ENCODE assay signal across 8 mouse cellular contexts in genomic region chr17:5491031-5491800, GRCm38 (mm10). TPM values are rescaled to one million over a fixed set of nuclear protein-coding genes. Genes with fewer than 3 reads are reported as not detected.
DNase-seq lines count a peak whose midpoint lies in the region; ATAC-seq lines count a peak whose summit lies in the region.

No protein-coding gene starts in this region.

- H3K4me1 ChIP-seq in hindbrain, embryonic 15.5 days (replicated peaks) = peaks cover 30% of the 10 kb centered on the region

- H3K27me3 ChIP-seq in hindbrain, embryonic 15.5 days = no peaks in the 10 kb centered on the region

- H3K4me3 ChIP-seq in hindbrain, embryonic 15.5 days = peak overlapping the region; percentile 82

- DNase-seq in T-cell, adult 2 months (ENCODE audit: low spot score) = peak; percentile 91
- peak; percentile 89 to 92 for DNase-seq in cerebellum, postnatal 36 days
- peak; percentile 90 to 96 for DNase-seq in frontal cortex, postnatal 36 days (ENCODE audit: low spot score in 2 of 2)
- peak; percentile 91 for DNase-seq in left cerebral cortex, adult 11 months (ENCODE audit: low spot score)
- DNase-seq in lung, postnatal 4 days = peak; percentile 90 to 91
- peak; percentile 88 for DNase-seq in retina, postnatal 7 days (ENCODE audit: low read depth, low spot score)
- peak; percentile 65 for DNase-seq in urinary bladder, adult 2 months (ENCODE audit: low spot score)

- H3K9me3 ChIP-seq in hindbrain, embryonic 15.5 days = no peaks in the 10 kb centered on the region

- peak; percentile 94 for ATAC-seq in hindbrain, embryonic 15.5 days (ENCODE audit: low FRiP score, low read depth)

- peak overlapping the region; percentile 95 for H3K27ac ChIP-seq in hindbrain, embryonic 15.5 days (replicated peaks)

- WGBS in hindbrain, embryonic 15.5 days = under 1% methylated on average over 29 of the region's 29 CpGs

- H3K36me3 ChIP-seq in hindbrain, embryonic 15.5 days = no peaks in the 10 kb centered on the region

- H3K9ac ChIP-seq in hindbrain, embryonic 15.5 days = peak overlapping the region; percentile 68

- H3K4me2 ChIP-seq in hindbrain, embryonic 15.5 days = peak overlapping the region; percentile 74

RNA-seq across cellular contexts. Expression of gene Zdhhc14, which starts 1.1 kb away (rescaled TPM):
- polyA plus RNA-seq in hindbrain, embryonic 15.5 days (2015; fragmentation: Nextera tagmentation; extraction: Ambion mirVana) = 12.1 and 13.7 TPM in 2 replicates
- polyA plus RNA-seq in urinary bladder, adult 2 months (2012; rRNA removed) = 4.8 and 8.3 TPM in 2 replicates

RNA-seq across cellular contexts. Expression of gene Tmem242, which starts 51.2 kb away (rescaled TPM):
- polyA plus RNA-seq in hindbrain, embryonic 15.5 days (2015; fragmentation: Nextera tagmentation; extraction: Ambion mirVana) = 106 and 111 TPM in 2 replicates
- 34.2 and 47.5 TPM in 2 replicates for polyA plus RNA-seq in urinary bladder, adult 2 months (2012; rRNA removed)

Comparison
In these comparisons a context has a peak if more than half of its experiments do, and no peak if none do; other contexts are left out.
1. Peak in every context shown above with its lines: DNase-seq, ATAC-seq, H3K4me3 ChIP-seq and H3K27ac ChIP-seq.